8 mouse cellular contexts compared by ENCODE assay signal in the genomic region with DNA sequence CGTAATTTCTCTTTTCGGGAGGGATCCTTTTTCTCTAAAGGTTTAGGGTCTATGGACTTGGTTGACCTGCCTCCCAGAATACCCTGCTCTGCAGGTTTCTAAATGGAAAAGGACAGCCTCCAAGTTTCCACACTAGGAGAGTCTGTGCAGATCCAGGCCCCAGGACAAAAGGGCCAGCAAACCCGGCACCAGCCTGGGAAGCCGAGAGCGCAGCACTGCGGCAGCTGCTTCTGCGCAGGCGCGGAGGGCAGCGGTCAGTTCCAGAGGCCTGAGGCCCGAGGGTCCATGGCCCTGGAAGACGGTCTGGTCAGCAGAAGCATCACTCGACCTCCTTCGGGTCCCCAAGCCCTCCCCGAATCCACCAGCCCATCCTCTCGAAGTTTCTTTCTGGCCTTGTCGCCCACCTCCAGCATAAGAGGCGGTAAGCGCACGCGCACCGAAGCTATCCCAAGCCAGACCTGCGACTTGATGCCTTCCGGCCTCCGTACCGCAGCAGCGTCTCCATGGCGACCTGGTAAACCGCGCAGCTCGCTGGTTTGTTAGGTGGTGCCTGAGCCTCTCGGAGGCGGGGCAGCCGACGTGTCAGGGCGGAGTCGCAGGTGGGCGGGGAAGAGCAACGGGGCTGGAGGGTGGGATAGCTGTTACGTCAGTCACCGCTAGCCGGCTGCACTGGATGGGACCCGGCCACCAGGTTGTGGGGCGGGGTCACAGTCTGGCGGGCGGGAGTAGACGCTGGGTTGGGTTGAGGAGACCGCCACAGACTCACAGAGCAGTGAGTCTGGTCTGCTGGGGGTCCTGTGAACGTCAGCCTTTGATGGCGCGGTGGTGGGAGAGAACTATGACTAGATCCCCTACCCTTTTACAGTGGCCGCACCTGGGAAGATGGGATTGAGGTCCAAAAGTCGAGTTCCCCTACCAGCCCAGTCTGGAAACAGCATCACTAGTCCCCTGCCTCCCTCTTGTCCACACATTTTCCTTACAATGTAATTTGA. TPM values are rescaled to one million over a fixed set of nuclear protein-coding genes. Genes with fewer than 3 reads are reported as not detected.
DNase-seq lines count a peak whose midpoint lies in the region; ATAC-seq lines count a peak whose summit lies in the region.

A gene (plus strand): TSS at position 235 of the 992 bp plus-strand sequence.
A gene (minus strand): TSS at position 554 of the 992 bp plus-strand sequence.

- DNase-seq in adipocyte (ENCODE audit: low spot score) = peak; percentile 95
- peak; percentile 100 for DNase-seq in embryo, embryonic 10 days (ENCODE audit: low spot score)
- peak; percentile 94 for DNase-seq in gastrocnemius, postnatal 10 days
- peak; percentile 99 for DNase-seq in induced T-regulatory cell, adult 2 months (ENCODE audit: low read depth)
- DNase-seq in left cerebral cortex, adult 9 months (ENCODE audit: low spot score in 2 of 2) = peak; percentile 95 to 98
- peak; percentile 96 for DNase-seq in right cerebral cortex, postnatal 14 days
- DNase-seq in urinary bladder, postnatal 36 days (ENCODE audit: low spot score in 2 of 2) = peak; percentile 96 to 98

- ATAC-seq in megakaryocyte progenitor cell, adult 5-6 weeks (replicated peaks; ENCODE audit: poor library complexity) = peak; percentile 95

RNA-seq across cellular contexts. Expression of the first gene that starts in this region (rescaled TPM):
- 1 to 10 TPM; 2.9 to 4.2 TPM for total RNA-seq in gastrocnemius, postnatal 10 days (2021)
- total RNA-seq in megakaryocyte progenitor cell, adult 5-6 weeks (2015) = 1.2 and 2.0 TPM in 2 replicates
- total RNA-seq in megakaryocyte progenitor cell, adult 5-6 weeks (2017) = 1.4 and 2.1 TPM in 2 replicates

RNA-seq across cellular contexts. Expression of the second gene that starts in this region (rescaled TPM):
- 1 to 10 TPM; 1.6 TPM for total RNA-seq in gastrocnemius, postnatal 10 days (2021)
- not detected in 2 replicates for total RNA-seq in megakaryocyte progenitor cell, adult 5-6 weeks (2015)
- not detected in 2 replicates for total RNA-seq in megakaryocyte progenitor cell, adult 5-6 weeks (2017)

Comparison
In these comparisons a context has a peak if more than half of its experiments do, and no peak if none do; other contexts are left out.
1. Peak in every context shown above with its lines: DNase-seq and ATAC-seq.